Mouse (Mus musculus) olfactory bulb, adult 2 months (tissue): ENCODE results near the gene Kpna7.

Source experiments
- CTCF ChIP-seq: fragments of 200-500 bp; IDR thresholded peaks from 2 replicates; pipeline ENCODE4 v1.5.1; 2012; ENCODE audit warnings: low read depth, mild to moderate bottlenecking, low read length, moderate library complexity; ENCODE audit not compliant: insufficient read depth
- POLR2A ChIP-seq: fragments of 200-500 bp; IDR thresholded peaks from 2 replicates; pipeline ENCODE4 v1.6.1; 2012; ENCODE audit warnings: mild to moderate bottlenecking, low read depth, low read length, moderate library complexity; ENCODE audit not compliant: insufficient read depth

DNA sequence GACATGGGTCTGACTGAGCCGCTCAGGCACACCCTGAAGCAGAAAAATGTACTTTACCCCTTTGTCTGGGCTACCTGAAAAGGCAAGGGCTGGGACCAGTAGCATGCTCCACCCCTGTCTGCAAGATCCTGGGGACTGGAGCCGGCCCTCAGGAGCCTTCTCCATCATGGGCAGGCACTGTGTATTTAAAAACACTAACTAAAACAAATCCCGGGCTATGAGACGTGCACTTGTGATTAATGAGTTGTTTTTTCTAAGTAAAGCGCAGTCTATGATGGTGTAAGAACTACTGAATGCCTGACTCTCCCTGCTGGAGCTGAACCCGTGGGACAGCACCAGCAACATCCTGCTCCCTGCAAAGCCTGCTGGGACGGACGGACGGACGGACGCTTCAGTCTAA lies 135.4 kb downstream of the Kpna7 start:
- TF ChIP-seq CTCF = no peak
- no peak for TF ChIP-seq POLR2A
